Comparison of ENCODE assay signal across 17 mouse cellular contexts in genomic region chr19:55053163-55053562, GRCm38 (mm10).
"Had no signal": no experiment of that assay in that cellular context is flagged by ENCODE, and none has a peak within 500 bp of the region (broad histone marks: within the 10 kb centered on the region; RNA-seq: fewer than 3 reads in every experiment).

No protein-coding gene starts in this region.

- H3K4me1 ChIP-seq: intestine, embryonic 15.5 days; kidney, embryonic 15.5 days; liver, embryonic 13.5 days; midbrain, embryonic 12.5 days; midbrain, embryonic 15.5 days; neural tube, embryonic 12.5 days; neural tube, embryonic 15.5 days had no signal

- H3K27me3 ChIP-seq: intestine, embryonic 15.5 days; kidney, embryonic 15.5 days; liver, embryonic 13.5 days; midbrain, embryonic 12.5 days; midbrain, embryonic 15.5 days; neural tube, embryonic 12.5 days; neural tube, embryonic 15.5 days had no signal

- H3K9me3 ChIP-seq: intestine, embryonic 15.5 days; kidney, embryonic 15.5 days; liver, embryonic 13.5 days; midbrain, embryonic 12.5 days; midbrain, embryonic 15.5 days; neural tube, embryonic 12.5 days; neural tube, embryonic 15.5 days had no signal

- H3K4me3 ChIP-seq: intestine, embryonic 15.5 days; kidney, embryonic 15.5 days; liver, embryonic 13.5 days; midbrain, embryonic 12.5 days; midbrain, embryonic 15.5 days; neural tube, embryonic 12.5 days; neural tube, embryonic 15.5 days had no signal

- DNase-seq: kidney, adult 11 months; kidney, adult 8-10 months; kidney, postnatal 10 days; kidney, postnatal 36 days; liver, embryonic 13.5 days; lung, adult 2 months; lung, postnatal 14 days; lung, postnatal 4 days; thymus, adult 2 months; thymus, postnatal 14 days; thymus, postnatal 4 days had no signal

- H3K27ac ChIP-seq: intestine, embryonic 15.5 days; kidney, embryonic 15.5 days; liver, embryonic 13.5 days; midbrain, embryonic 12.5 days; midbrain, embryonic 15.5 days; neural tube, embryonic 12.5 days; neural tube, embryonic 15.5 days had no signal

- H3K36me3 ChIP-seq: intestine, embryonic 15.5 days; kidney, embryonic 15.5 days; liver, embryonic 13.5 days; midbrain, embryonic 12.5 days; midbrain, embryonic 15.5 days; neural tube, embryonic 12.5 days; neural tube, embryonic 15.5 days had no signal
